Mouse (Mus musculus) brown adipose tissue, adult 24 weeks (tissue): ENCODE measurements around the gene Ivl. TPM values are rescaled to one million over a fixed set of nuclear protein-coding genes. Genes with fewer than 3 reads are reported as not detected.

ENCODE experiments used
- H3K27ac ChIP-seq: fragments of 200-500 bp; replicated peaks from 2 replicates; pipeline ENCODE4 v1.5.1; 2012; ENCODE audit warnings: low read depth, mild to moderate bottlenecking, low read length
- H3K4me1 ChIP-seq: fragments of 200-500 bp; 2 replicates; pipeline ENCODE4 v1.6.1; 2012; ENCODE audit warnings: low read length, mixed read lengths; ENCODE audit not compliant: control insufficient read depth, insufficient read depth, insufficient read length
- H3K4me3 ChIP-seq: fragments of 200-500 bp; 2 replicates; pipeline ENCODE4 v1.5.1; 2012; ENCODE audit warnings: low read depth, mild to moderate bottlenecking, low read length, moderate library complexity; ENCODE audit not compliant: insufficient read depth
- polyA plus RNA-seq: library from polyadenylated mRNA; stranded (reverse); fragments of >200 nt; gene quantifications from 2 replicates; pipeline ENCODE4 v1.2.4, GENCODE M21; 2012; ENCODE audit not compliant: missing spikeins, insufficient read depth, insufficient read length

Ivl gene
- polyA plus RNA-seq, 1 experiment = not detected

DNA sequence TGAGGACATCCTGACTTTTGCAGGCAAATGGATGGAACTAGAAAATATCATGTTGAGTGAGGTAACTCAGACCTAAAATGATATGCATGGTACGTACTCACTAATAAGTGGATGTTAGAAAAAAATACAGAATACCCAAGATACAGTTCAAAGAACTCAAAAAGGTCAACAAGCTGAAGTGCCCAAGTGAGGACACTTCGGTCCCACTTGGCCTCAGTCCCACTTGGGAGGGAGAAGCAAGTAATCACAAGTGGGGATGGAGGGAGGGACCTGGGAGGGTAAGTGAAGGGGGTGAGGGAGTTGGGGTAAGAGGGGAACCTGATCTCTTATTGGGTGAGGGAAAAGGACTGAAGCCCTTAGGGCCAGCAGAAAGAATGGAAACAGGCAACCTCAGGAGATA is 4.8 kb downstream of the Ivl start:
- no peak overlapping the region for H3K4me3 ChIP-seq
- H3K27ac ChIP-seq = no peak overlapping the region
- H3K4me1 ChIP-seq = no peaks in the 10 kb centered on the region

DNA sequence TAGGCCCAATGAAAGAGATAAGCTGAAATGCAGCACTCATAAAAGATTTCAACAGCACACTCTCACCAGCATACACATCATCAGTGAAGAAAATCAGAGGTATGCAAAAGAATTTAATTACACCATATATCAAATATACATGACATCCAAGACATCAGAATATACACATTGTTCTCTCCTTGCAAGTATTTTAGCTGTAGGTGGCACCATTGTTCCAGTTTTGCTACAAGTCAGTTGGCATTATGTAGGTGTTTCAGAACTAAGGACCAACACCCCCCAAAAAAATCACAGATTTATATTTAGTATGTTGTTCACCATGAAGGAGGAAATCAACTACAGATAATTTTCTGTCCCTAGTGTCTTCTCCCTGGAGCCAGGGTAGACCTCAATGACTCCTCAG is 8.1 kb downstream of the Ivl start:
- no peak overlapping the region for H3K27ac ChIP-seq
- no peaks in the 10 kb centered on the region for H3K4me1 ChIP-seq
- H3K4me3 ChIP-seq = no peak overlapping the region

DNA sequence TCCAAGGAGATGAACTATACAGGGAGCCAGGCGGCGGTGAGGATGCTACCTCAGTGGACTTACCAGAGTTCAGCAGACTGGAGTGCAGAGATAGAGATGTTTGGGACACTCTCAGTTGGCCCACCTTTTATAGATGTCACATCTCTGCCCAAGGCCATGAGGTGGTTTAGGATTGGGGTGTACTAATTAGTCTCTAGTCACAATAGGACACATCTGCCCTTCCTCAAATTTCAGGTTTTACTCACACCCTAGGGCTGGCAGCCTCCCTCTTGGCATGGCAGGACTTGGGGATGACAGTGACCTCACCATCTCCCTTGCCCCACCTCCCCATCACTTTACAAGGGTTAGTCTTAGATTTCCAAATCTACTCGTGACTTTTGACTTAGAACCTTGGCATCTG is 39.1 kb downstream of the Ivl start, which contains the start of gene 2310046K23Rik:
2310046K23Rik (minus strand) TSS at position 101 of the 400 bp plus-strand sequence.
- no peak within 1 kb of the TSS for H3K4me3 ChIP-seq

More for the DNA sequence above, 39.1 kb downstream of the Ivl start, which contains the start of gene 2310046K23Rik:
- no peaks in the 10 kb centered on the region for H3K4me1 ChIP-seq
- no peak within 1 kb of the TSS for H3K27ac ChIP-seq

Other genes starting within 250 kb of the Ivl start
- not detected in 2 replicates for gene Sprr2d, start 234.6 kb downstream of the Ivl start, polyA plus RNA-seq
- gene Sprr2e, start 221.6 kb downstream of the Ivl start, polyA plus RNA-seq = not detected in 2 replicates
- not detected in 2 replicates for gene Sprr2f, start 208.5 kb downstream of the Ivl start, polyA plus RNA-seq
- gene Sprr2h, start 188.1 kb downstream of the Ivl start, polyA plus RNA-seq = not detected in 2 replicates
- gene Sprr2i, start 165.7 kb downstream of the Ivl start, polyA plus RNA-seq = not detected in 2 replicates
- gene Sprr2j-ps, start 155.7 kb downstream of the Ivl start, polyA plus RNA-seq = not detected in 2 replicates
- gene Gm9774, start 144.3 kb downstream of the Ivl start, polyA plus RNA-seq = 31.8 and 35.2 TPM in 2 replicates
- not detected in 2 replicates for gene Sprr2k, start 141.2 kb downstream of the Ivl start, polyA plus RNA-seq
- gene Sprr1b, start 134.9 kb downstream of the Ivl start, polyA plus RNA-seq = not detected in 2 replicates
- gene Sprr3, start 115.0 kb downstream of the Ivl start, polyA plus RNA-seq = not detected in 2 replicates
- not detected in 2 replicates for gene Sprr1a, start 87.8 kb downstream of the Ivl start, polyA plus RNA-seq
- not detected in 2 replicates for gene Sprr4, start 73.2 kb downstream of the Ivl start, polyA plus RNA-seq
- not detected in 2 replicates for gene 2310046K23Rik, start 39.2 kb downstream of the Ivl start, polyA plus RNA-seq
- gene Smcp, start 15.3 kb upstream of the Ivl start, polyA plus RNA-seq = not detected in 2 replicates
- gene 2210017I01Rik, start 33.8 kb upstream of the Ivl start, polyA plus RNA-seq = not detected in 2 replicates
- not detected in 2 replicates for gene Lce6a, start 47.9 kb upstream of the Ivl start, polyA plus RNA-seq
- not detected in 2 replicates for gene Lce1a1, start 74.6 kb upstream of the Ivl start, polyA plus RNA-seq
- gene Lce1b, start 83.2 kb upstream of the Ivl start, polyA plus RNA-seq = not detected in 2 replicates
- not detected in 2 replicates for gene Lce1a2, start 96.6 kb upstream of the Ivl start, polyA plus RNA-seq
- not detected in 2 replicates for gene Lce1c, start 105.5 kb upstream of the Ivl start, polyA plus RNA-seq
- not detected in 2 replicates for gene Lce1d, start 113.5 kb upstream of the Ivl start, polyA plus RNA-seq
- gene Lce1e, start 135.3 kb upstream of the Ivl start, polyA plus RNA-seq = not detected in 2 replicates
- not detected in 2 replicates for gene Lce1f, start 146.6 kb upstream of the Ivl start, polyA plus RNA-seq
- gene Gm38119, start 165.4 kb upstream of the Ivl start, polyA plus RNA-seq = not detected in 2 replicates
- gene Lce1g, start 178.6 kb upstream of the Ivl start, polyA plus RNA-seq = not detected in 2 replicates
- gene Lce1h, start 191.3 kb upstream of the Ivl start, polyA plus RNA-seq = not detected in 2 replicates
- not detected in 2 replicates for gene Lce1i, start 205.2 kb upstream of the Ivl start, polyA plus RNA-seq
- not detected in 2 replicates for gene Lce1j, start 216.8 kb upstream of the Ivl start, polyA plus RNA-seq
- gene Lce1k, start 234.2 kb upstream of the Ivl start, polyA plus RNA-seq = not detected in 2 replicates